Mouse (Mus musculus) heart, postnatal 10 days (tissue): ENCODE measurements around the gene Mpg. TPM values are rescaled to one million over a fixed set of nuclear protein-coding genes. Genes with fewer than 3 reads are reported as not detected.
"Not testable (repeated sequence)": the region's sequence is repeated elsewhere in the genome, so short reads cannot be mapped to it uniquely, and the experiment has no call there.

Experiments
- DNase-seq, 2 experiments: peaks; one replicate each; pipeline ENCODE4 v3.0.0; 2021
- intact Hi-C: fragments of 180-260 bp; cut with DNase I; formaldehyde crosslinking; loops from one replicate; pipeline ENCODE4 v1.15.1; 2025
- total RNA-seq, 2 experiments: library from RNA; stranded (reverse); gene quantifications; 2 replicates each; pipeline ENCODE4 v1.2.3; 2021

Gene Mpg
- total RNA-seq, 2 experiments from 2014 or later, result 9.8 to 10.3 TPM

GRCm38 (mm10) chr11:32200992-32201391, 25.3 kb upstream of the Mpg start:
- DNase-seq, intact Hi-C loops: not testable (repeated sequence)

- DNase-seq, result no peak
These were observed 24.2 kb upstream of the Mpg start for GRCm38 (mm10) chr11:32201922-32202685.

DNA sequence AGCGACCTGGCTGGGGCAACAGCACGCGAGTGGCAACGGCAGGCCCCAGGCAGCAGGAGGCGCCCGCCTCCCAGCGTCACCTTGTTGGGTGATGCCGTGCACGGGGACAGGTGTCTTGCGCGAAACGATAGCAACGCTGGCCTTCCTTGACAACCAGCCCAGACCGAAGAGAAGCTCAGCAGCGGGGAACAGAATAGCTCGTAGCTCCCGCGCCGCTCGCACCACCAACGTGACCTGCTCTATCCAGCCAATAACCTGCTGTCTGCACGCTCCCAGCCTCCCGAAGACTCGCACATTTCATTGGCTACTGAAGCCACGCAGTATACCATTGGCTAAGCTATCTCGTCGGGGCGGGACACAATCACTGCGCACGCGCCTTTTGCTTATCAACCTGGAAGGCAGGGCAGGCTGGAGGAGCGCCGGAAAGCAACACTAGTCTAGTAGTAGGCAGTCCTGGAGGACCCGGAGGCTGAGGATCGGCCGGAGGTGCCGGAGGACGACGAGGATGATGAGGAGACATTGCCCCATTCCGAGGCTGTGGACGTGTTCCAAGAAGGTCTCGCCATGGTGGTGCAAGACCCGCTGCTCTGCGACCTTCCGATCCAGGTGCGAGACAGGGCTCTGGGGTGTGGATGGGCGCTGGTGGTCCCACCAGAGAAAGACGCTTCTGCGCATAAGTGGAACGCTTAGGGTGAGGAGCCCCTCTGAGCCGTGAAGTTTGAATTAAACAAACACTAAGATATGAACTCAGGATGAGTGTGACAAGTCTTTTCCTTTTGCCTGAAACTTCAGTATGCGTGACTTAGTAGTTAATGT, 21.0 kb upstream of the Mpg start, which contains the start of gene Snrnp25:
Gene Snrnp25 (plus strand): TSS at position 358 of the 816 bp plus-strand sequence.
- intact Hi-C loops, result loop anchor here (5.0 kb wide), 1 partner anchor 37 kb away; no protein-coding TSS in a partner anchor
- peak; percentile 98 for DNase-seq

More at GRCm38 (mm10) chr11:32201922-32202685, 24.2 kb upstream of the Mpg start:
- intact Hi-C loops, result no loop called here

GRCm38 (mm10) chr11:32210623-32211022, 15.7 kb upstream of the Mpg start:
- DNase-seq, result no peak
- intact Hi-C loops, result no loop called here

- no peak for DNase-seq
- intact Hi-C loops, result no loop called here
These were observed 10.7 kb upstream of the Mpg start for GRCm38 (mm10) chr11:32215372-32216162.

GRCm38 (mm10) chr11:32216851-32217250, 9.5 kb upstream of the Mpg start:
- intact Hi-C loops, result loop anchor here (1.0 kb wide), 1 partner anchor 21 kb away; no protein-coding TSS in a partner anchor
- peak; percentile 65 to 83 for DNase-seq

- no peak for DNase-seq
- intact Hi-C loops, result no loop called here
These were observed 7.7 kb upstream of the Mpg start for GRCm38 (mm10) chr11:32218501-32219050.

DNA sequence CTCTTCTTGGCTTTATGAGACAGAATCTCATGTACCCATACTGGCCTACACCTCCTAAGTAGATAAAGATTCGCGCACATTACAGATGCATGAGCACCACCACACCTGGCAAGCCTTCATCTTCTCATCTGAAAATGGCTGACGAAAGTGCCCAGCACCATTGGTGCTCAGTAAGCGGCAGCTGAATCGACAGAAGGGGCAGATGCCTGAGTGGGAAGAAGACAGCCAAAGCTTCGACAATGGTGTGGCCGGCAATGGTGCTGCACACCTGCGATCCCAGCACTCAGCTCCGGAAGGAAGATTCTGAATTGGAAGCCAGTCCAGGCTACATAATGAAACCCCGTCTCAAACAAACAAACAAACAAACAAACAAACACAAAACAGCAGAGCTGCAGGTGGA, 7.0 kb upstream of the Mpg start:
- DNase-seq, result no peak
- intact Hi-C loops, result no loop called here

- intact Hi-C loops, result no loop called here
- DNase-seq, result no peak
These were observed 5.6 kb upstream of the Mpg start for GRCm38 (mm10) chr11:32220607-32221224.

DNA sequence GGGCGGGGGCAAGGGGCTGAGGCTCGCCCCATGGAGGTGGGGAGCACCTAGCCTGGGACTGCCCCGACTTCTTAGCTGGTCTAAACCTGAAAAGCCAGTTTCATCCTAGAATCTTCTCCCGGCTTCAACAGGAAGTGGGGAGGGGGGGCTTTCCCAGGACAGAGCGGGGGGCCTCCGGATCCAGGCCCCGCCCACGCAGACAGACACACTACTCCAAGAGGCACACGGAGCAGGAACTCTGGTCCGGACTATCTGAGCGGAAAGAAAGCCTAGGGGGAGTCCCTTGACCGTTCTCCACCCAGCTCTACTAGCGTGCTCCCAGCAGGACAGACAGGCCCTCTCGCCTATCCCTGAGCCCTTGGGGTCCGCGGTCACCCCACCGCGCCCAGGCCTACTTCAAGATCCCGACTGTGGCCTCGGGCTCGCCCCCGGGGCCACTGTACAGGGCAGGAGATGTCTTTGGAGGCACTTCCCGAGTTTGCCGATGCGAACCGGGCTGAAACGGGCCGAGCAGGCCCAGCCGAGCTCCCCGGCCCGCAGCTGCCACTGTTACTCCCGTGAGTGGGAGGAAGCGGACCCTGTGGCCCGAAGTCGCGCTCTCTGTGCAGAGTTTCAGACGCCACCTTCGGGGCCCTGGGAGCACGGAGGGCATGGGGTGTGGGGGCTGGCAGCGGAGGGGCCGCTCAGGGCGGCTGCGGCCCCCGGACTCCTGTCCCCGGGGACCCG, 4.9 kb upstream of the Mpg start:
- DNase-seq, result peak; percentile 82 to 84
- intact Hi-C loops, result no loop called here

DNA sequence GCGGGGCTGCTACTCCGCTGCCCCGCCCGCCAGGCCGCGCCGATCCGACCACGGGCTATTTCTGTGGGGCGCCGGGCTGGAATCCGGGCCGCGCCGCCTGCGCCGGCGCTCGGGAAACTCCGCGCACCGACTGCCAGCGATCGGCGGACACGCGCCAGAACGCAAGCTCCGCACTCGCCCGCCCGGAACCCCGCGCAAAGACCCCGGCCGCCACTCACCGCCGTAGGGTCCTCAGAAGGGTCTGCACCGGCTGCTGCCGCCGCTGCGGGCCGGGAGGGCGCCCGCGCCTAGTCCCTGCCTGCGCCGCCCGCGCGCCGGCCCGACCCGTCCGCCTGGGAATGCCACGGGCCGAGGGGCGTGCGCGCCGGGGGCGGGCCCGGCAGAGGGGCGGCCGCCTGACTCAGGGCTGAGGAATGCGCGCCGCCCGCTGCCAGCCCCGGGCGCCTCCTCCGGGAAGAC, 4.3 kb upstream of the Mpg start, which contains the start of gene Rhbdf1:
Gene Rhbdf1 (minus strand): TSS at position 350 of the 459 bp plus-strand sequence.
- intact Hi-C loops, result no loop called here
- peak; percentile 76 to 79 for DNase-seq

- intact Hi-C loops, result no loop called here
- DNase-seq, result peak in 1 of 2 experiments; percentile 48
These were observed 3.6 kb upstream of the Mpg start for GRCm38 (mm10) chr11:32222570-32223194.

DNA sequence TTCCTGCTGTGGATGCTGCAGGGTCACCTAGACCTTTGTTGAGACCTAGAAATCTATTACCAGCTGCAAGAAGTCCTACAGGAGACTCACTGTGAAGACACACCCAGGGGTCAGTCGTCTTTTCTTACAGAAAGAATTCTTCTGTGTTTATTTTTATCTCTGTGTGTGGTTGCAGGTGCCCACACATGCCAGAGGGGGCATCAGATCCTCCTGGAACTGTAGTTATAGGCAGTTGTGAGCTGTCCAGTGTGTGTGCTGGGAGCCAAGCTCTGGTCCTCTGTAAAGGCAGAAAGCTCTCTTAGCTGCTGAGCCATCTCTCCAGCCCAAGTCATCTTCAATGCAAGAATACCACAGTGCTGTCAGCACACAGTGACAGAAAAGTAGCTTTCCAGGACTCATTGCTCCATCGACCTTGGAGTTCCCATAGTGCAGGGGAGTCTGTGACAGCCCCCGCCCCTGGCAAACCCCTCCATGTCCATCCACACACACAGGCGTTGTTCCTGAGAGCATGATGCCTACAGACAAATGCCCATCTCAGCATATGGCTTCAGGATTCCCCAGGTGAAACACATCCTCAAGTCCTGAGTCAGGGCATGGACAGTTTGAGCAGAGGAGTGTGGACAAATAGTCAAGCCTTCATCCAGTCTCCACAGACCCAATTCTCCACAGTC, 2.9 kb upstream of the Mpg start:
- no peak for DNase-seq
- intact Hi-C loops, result no loop called here

DNA sequence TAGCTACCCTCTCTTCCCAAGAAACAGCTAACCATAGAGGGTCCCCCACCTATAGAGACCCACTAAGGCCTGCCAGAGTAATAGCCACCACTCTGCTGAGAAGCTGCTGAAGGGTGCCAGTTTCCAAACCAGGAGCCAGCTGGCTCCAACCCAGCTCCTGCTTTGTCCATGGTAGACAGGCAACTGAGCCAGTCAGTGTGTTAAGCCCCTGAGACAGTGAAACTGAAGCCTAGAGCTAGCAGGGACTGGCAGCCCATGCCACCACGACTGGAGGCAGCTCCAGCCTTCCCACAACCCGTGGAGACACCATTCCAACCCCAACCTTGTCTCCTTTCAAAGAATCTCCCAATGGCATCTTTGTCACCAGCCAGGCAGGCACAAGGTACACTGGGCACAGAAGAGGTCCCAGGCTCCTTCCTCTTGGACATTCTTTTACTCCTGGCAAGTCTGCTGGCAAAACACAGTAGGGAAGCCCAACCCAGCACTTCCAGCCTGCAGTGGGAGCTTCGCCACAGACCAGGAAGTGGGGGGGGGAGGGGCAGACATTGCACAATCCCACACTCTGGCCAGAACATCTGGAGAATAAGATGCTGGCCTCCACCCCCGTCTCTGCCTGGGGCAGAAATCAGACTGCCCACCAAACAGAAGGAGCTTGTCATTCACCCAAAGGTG, 1.7 kb upstream of the Mpg start:
- intact Hi-C loops, result no loop called here
- DNase-seq, result peak; percentile 91 to 92

DNA sequence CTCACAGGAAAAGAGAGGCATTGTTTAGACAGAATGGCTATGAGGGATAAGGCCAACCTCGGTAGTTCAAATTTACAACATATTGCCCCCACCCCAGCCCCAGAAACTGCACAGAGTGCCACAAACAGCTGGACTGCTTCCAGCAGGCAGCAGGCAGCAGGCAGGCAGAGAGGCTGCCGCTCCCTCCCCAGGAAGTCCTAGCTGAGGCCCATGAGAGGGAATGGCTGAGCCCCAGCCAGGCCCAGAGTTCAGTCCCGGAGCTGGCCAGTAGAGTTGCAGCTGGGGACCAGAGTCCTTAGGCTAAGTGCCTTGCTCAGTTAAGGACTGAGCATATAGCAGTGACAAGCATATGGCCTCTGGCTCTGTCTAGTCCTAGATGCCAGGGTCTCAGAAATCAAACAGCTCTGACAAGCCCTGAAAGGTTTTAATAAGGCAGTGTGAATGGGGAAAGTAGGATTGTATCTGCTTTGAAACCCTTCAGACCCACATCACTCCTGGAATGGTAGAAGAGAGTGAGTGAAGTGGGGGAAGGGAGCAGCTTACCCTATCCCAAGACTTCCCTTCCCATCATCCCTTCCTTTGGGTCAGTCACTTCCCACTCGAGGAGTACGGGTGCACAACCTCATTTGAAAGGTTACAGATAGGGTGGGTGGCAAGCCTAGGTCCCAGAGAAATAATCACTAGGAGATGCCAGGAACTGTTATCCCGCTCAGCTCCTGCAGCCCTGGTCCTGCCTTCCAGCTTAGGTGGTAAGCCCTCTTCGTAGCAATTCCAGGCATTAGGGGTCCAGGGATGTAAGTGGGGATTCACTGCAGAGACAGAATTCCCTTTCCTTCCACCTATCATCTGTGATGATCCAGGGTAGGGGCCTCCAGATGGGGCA, 842 bp upstream of the Mpg start:
- intact Hi-C loops, result no loop called here
- DNase-seq, result peak; percentile 54 to 59

GRCm38 (mm10) chr11:32227041-32227440, 736 bp downstream of the Mpg start:
- no peak for DNase-seq
- intact Hi-C loops, result no loop called here

DNA sequence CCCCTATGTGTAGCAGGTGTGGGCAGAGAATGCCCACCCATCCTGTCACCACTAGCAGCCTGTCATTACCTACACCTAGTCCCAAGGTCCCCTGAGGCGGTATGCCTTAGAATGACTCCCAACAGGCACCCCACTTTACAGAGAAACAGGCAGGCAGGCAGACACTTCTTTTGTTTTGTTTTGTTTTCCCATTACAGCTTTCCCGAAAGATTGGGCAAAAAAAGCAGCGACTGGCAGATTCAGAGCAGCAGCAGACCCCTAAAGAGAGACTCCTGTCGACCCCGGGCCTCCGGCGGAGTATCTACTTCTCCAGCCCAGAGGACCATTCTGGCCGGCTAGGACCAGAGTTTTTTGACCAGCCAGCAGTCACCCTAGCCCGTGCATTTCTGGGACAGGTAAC, 1.2 kb downstream of the Mpg start:
- DNase-seq, result no peak

More for the DNA sequence above, 1.2 kb downstream of the Mpg start:
- intact Hi-C loops, result no loop called here
